Mouse (Mus musculus) heart, adult 2 months (tissue): ENCODE results near the gene Gprasp1.

Experiments
- CTCF ChIP-seq: fragments of 200-600 bp; IDR thresholded peaks from 2 replicates; pipeline ENCODE4 v1.8.1; 2022; ENCODE audit warnings: antibody characterized with exemption, mild to moderate bottlenecking, moderate library complexity
- POLR2A ChIP-seq: fragments of 200-500 bp; IDR thresholded peaks from 2 replicates; pipeline ENCODE4 v1.6.1; 2011; ENCODE audit warnings: mild to moderate bottlenecking, low read depth, low read length, control low read depth; ENCODE audit not compliant: insufficient read depth

GRCm38 (mm10) chrX:135791536-135791935 lies 49.0 kb downstream of the Gprasp1 start:
- TF ChIP-seq CTCF (no peak), POLR2A (no peak)
